ENCODE assay signal across 19 mouse cellular contexts in the genomic region with DNA sequence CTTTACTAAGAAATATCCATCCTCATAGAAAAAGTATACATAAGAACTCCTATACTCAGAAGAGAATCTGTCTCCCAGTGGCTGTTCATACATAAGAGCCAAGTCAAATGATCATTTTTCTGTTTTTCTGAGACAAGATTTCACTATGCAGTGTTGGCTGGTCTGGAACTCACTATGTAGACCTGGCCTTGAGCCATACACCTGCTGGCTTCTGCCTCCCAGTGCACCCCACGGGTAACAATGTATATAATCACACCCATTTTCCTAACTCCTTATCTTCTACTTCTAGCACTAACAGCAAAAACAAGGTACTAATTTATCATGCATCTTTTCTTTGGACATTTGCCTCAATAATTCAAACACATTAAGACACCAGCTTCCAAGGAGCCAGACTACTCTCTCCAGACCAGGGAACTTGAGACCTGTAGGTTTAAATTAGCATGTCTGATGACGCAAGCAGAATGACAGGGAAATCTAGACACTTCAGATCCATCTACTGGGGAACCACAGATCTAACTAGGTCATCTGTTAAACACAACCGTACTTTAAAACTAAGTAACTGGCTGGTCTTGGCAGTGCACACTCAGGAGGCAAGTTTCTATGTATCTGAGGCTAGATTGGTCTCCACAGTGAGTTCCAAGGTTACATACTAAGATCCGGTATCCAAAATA.
A peak's percentile ranks its signal among the peaks of the same experiment; 100 is the strongest.
DNase-seq lines count a peak whose midpoint lies in the region; ATAC-seq and TF ChIP-seq lines count a peak whose summit lies in the region.
"Had no signal": no experiment of that assay in that cellular context is flagged by ENCODE, and none has a peak within 500 bp of the region (broad histone marks: within the 10 kb centered on the region; RNA-seq: fewer than 3 reads in every experiment).

No protein-coding gene starts in this region.

- H3K9ac ChIP-seq in stomach, embryonic 16.5 days (ENCODE audit: low read length) = no peak overlapping the region
- no peak overlapping the region for H3K9ac ChIP-seq in forebrain, embryonic 12.5 days
- H3K9ac ChIP-seq: forebrain, embryonic 13.5 days; midbrain, embryonic 12.5 days; neural tube, embryonic 13.5 days had no signal

- 59% methylated on average over 4 of the region's 4 CpGs for WGBS in stomach, embryonic 16.5 days
- 91% methylated on average over 4 of the region's 4 CpGs for WGBS in forebrain, embryonic 12.5 days

- ATAC-seq in CD4-positive, CD25-positive, alpha-beta regulatory T cell, adult 4 months = peak; percentile 17
- peak; percentile 79; the same call in 1 of the 2 replicates for ATAC-seq in stomach, embryonic 16.5 days (ENCODE audit: insufficient read depth, low FRiP score)
- ATAC-seq in forebrain, embryonic 12.5 days (ENCODE audit: low FRiP score) = no peak
- ATAC-seq: forebrain, embryonic 13.5 days had no signal

- H3K4me1 ChIP-seq in stomach, embryonic 16.5 days (ENCODE audit: control insufficient read depth, insufficient read depth, low read length) = peaks cover 11% of the 10 kb centered on the region
- no peaks in the 10 kb centered on the region for H3K4me1 ChIP-seq in forebrain, embryonic 12.5 days
- H3K4me1 ChIP-seq: forebrain, embryonic 13.5 days; limb, embryonic 10.5 days; midbrain, embryonic 12.5 days; neural tube, embryonic 13.5 days had no signal

- no peak overlapping the region for H3K4me2 ChIP-seq in stomach, embryonic 16.5 days (ENCODE audit: low read depth, low read length)
- no peak overlapping the region for H3K4me2 ChIP-seq in forebrain, embryonic 12.5 days
- H3K4me2 ChIP-seq: forebrain, embryonic 13.5 days; liver, embryonic 11.5 days; midbrain, embryonic 12.5 days; neural tube, embryonic 13.5 days had no signal

- H3K27ac ChIP-seq in stomach, embryonic 16.5 days (ENCODE audit: low read length) = no peak overlapping the region
- no peak overlapping the region for H3K27ac ChIP-seq in layer of hippocampus, adult 2 months
- H3K27ac ChIP-seq in forebrain, embryonic 12.5 days = no peak overlapping the region
- H3K27ac ChIP-seq: forebrain, embryonic 13.5 days; left cerebral cortex, adult 2 months; limb, embryonic 10.5 days; macrophage; midbrain, embryonic 12.5 days; neural tube, embryonic 13.5 days had no signal

- H3K36me3 ChIP-seq in stomach, embryonic 16.5 days (ENCODE audit: control insufficient read depth, insufficient read depth, low read length) = peaks cover 24% of the 10 kb centered on the region
- H3K36me3 ChIP-seq in forebrain, embryonic 12.5 days (replicated peaks) = peaks cover 37% of the 10 kb centered on the region

- DNase-seq in kidney, adult 9 months = peak; percentile 19
- DNase-seq in kidney, adult 11 months = no peak
- DNase-seq in induced T-regulatory cell, adult 2 months (ENCODE audit: low read depth) = peak; percentile 7
- no peak for DNase-seq in layer of hippocampus, adult 2 months (ENCODE audit: low spot score in 2 of 2)
- DNase-seq: adrenal gland, postnatal 25 days; cerebellum, adult 9-10 months; lung, adult 2 months; thymus, adult 18-20 months had no signal

- H3K4me3 ChIP-seq in stomach, embryonic 16.5 days (replicated peaks; ENCODE audit: low read length) = no peak overlapping the region
- H3K4me3 ChIP-seq in layer of hippocampus, adult 2 months = no peak overlapping the region
- no peak overlapping the region for H3K4me3 ChIP-seq in forebrain, embryonic 12.5 days (replicated peaks)
- H3K4me3 ChIP-seq: forebrain, embryonic 13.5 days; left cerebral cortex, adult 2 months; limb, embryonic 10.5 days; midbrain, embryonic 12.5 days; neural tube, embryonic 13.5 days had no signal

- H3K27me3 ChIP-seq in stomach, embryonic 16.5 days (ENCODE audit: control insufficient read depth, insufficient read depth, low read length) = no peaks in the 10 kb centered on the region
- H3K27me3 ChIP-seq in forebrain, embryonic 12.5 days = no peaks in the 10 kb centered on the region
- H3K27me3 ChIP-seq: forebrain, embryonic 13.5 days; midbrain, embryonic 12.5 days; neural tube, embryonic 13.5 days had no signal

- H3K9me3 ChIP-seq in stomach, embryonic 16.5 days (replicated peaks; ENCODE audit: control insufficient read depth, low read length) = no peaks in the 10 kb centered on the region
- H3K9me3 ChIP-seq in forebrain, embryonic 12.5 days = no peaks in the 10 kb centered on the region; the same call in 1 of the 2 replicates
- H3K9me3 ChIP-seq: forebrain, embryonic 13.5 days; G1E; limb, embryonic 10.5 days; midbrain, embryonic 12.5 days had no signal

- no peak for TF ChIP-seq CTCF in layer of hippocampus, adult 2 months (conservative IDR thresholded peaks at IDR 0.05)

Comparison
In these comparisons a context has a peak if more than half of its experiments do, and no peak if none do; other contexts are left out.
1. DNase-seq: peak in kidney, adult 9 months (single experiment) and induced T-regulatory cell, adult 2 months (single experiment); none in kidney, adult 11 months (single experiment) and layer of hippocampus, adult 2 months (0 of 2).